Mouse (Mus musculus): Measurements from ENCODE around the gene Ptrhd1.

Gene Ptrhd1

GRCm38 (mm10) chr12:4243805-4244204, 10.0 kb downstream of the Ptrhd1 start:
- in situ Hi-C loops (cut with MseI, MboI): no loop called here

- in situ Hi-C loops (cut with MseI, MboI): no loop called here
Observed at GRCm38 (mm10) chr12:4245742-4246141, 11.9 kb downstream of the Ptrhd1 start.

- in situ Hi-C loops (cut with MseI, MboI): no loop called here
Observed at GRCm38 (mm10) chr12:4249786-4250185, 16.0 kb downstream of the Ptrhd1 start.

- in situ Hi-C loops (cut with MseI, MboI): no loop called here
Observed at GRCm38 (mm10) chr12:4252742-4253655, 19.2 kb downstream of the Ptrhd1 start.

- in situ Hi-C loops (cut with MseI, MboI): no loop called here
Observed at GRCm38 (mm10) chr12:4267765-4268164, 33.9 kb downstream of the Ptrhd1 start.

- in situ Hi-C loops (cut with MseI, MboI): no loop called here
Observed at GRCm38 (mm10) chr12:4271078-4271477, 37.3 kb downstream of the Ptrhd1 start.

- in situ Hi-C loops (cut with MseI, MboI): no loop called here
Observed at GRCm38 (mm10) chr12:4278978-4279755, 45.3 kb downstream of the Ptrhd1 start.

GRCm38 (mm10) chr12:4279878-4280277, 46.1 kb downstream of the Ptrhd1 start:
- in situ Hi-C loops (cut with MseI, MboI): no loop called here

- in situ Hi-C loops (cut with MseI, MboI): no loop called here
Observed at GRCm38 (mm10) chr12:4285186-4285585, 51.4 kb downstream of the Ptrhd1 start.
